Mouse (Mus musculus) lung, adult 2 months (tissue): ENCODE data around the gene Nhlh2.

Experiments used
- CTCF ChIP-seq: fragments of 200-500 bp; IDR thresholded peaks from 2 replicates; pipeline ENCODE4 v1.5.1; 2011; ENCODE audit warnings: mild to moderate bottlenecking, low read length, control low read depth; ENCODE audit not compliant: insufficient read depth
- POLR2A ChIP-seq: fragments of 200-500 bp; IDR thresholded peaks from 2 replicates; pipeline ENCODE4 v1.6.1; 2011; ENCODE audit warnings: low read depth, mild to moderate bottlenecking, control low read depth, low read length, borderline replicate concordance; ENCODE audit errors: extremely low read depth

GRCm38 (mm10) chr3:101961146-101961835, 48.6 kb upstream of the Nhlh2 start:
- TF ChIP-seq POLR2A (no peak), CTCF (no peak)
